Mouse (Mus musculus): ENCODE measurements at regions not wholly inside any gene's neighbourhood (a gene's known extent, or its start where the extent isn't known, plus 50 kb on each side); places are given as distances from the start of the nearest gene placed in this dataset.

GRCm38 (mm10) chr1:4608824-4609223 lies 198.9 kb upstream of the Gm37988 start:
- TF ChIP-seq CTCF (IDR thresholded peaks at IDR 0.05; ENCODE audit: low read depth) = no peak
- TF ChIP-seq EP300 (IDR thresholded peaks at IDR 0.05; ENCODE audit: low read depth) = no peak
